Mouse (Mus musculus) hindbrain, postnatal 0 days (tissue): ENCODE data around the gene Cd209f. TPM values are rescaled to one million over a fixed set of nuclear protein-coding genes. Genes with fewer than 3 reads are reported as not detected.
"Not testable (repeated sequence)": the region's sequence is repeated elsewhere in the genome, so short reads cannot be mapped to it uniquely, and the experiment has no call there.

Experiments
- ATAC-seq: fragments of 200-750 bp; cut with Nextera tagmentation; 2 replicates; pipeline ENCODE4 v1.8.0; 2017; ENCODE audit warnings: mild to moderate bottlenecking, moderate TSS enrichment, moderate library complexity
- DNase-seq: peaks from one replicate; pipeline ENCODE4 v3.0.0-alpha.2; 2015; ENCODE audit warnings: low spot score
- H3K27ac ChIP-seq: fragments of 300-500 bp; sonication (generic); 2 replicates; pipeline ENCODE4 v1.5.1; 2014; ENCODE audit warnings: mild to moderate bottlenecking
- H3K27me3 ChIP-seq: fragments of 300-500 bp; sonication (generic); 2 replicates; pipeline ENCODE4 v1.6.1; 2014; ENCODE audit warnings: low read length, mixed read lengths; ENCODE audit not compliant: insufficient read depth
- H3K36me3 ChIP-seq: fragments of 300-500 bp; sonication (generic); 2 replicates; pipeline ENCODE4 v1.6.1; 2014; ENCODE audit warnings: low read length, mixed read lengths; ENCODE audit not compliant: insufficient read depth
- H3K4me1 ChIP-seq: fragments of 300-500 bp; sonication (generic); 2 replicates; pipeline ENCODE4 v1.6.1; 2014; ENCODE audit warnings: antibody characterized with exemption, low read length, mixed read lengths; ENCODE audit not compliant: insufficient read depth
- H3K4me2 ChIP-seq: fragments of 300-500 bp; sonication (generic); 2 replicates; pipeline ENCODE4 v1.6.1; 2014; ENCODE audit warnings: low read depth, mild to moderate bottlenecking, low read length, moderate library complexity, mixed read lengths
- H3K4me3 ChIP-seq: fragments of 300-500 bp; sonication (generic); 2 replicates; pipeline ENCODE4 v1.5.1; 2014; ENCODE audit warnings: low read length
- H3K9ac ChIP-seq: fragments of 300-500 bp; sonication (generic); replicated peaks from 2 replicates; pipeline ENCODE4 v1.6.1; 2014; ENCODE audit warnings: mild to moderate bottlenecking, low read length, moderate library complexity, mixed read lengths
- H3K9me3 ChIP-seq: fragments of 300-500 bp; sonication (generic); 2 replicates; pipeline ENCODE4 v1.6.1; 2016; ENCODE audit warnings: low read length, mixed read lengths
- CTCF ChIP-seq: IDR thresholded peaks from 2 replicates; pipeline ENCODE4 v1.5.1; 2016; ENCODE audit warnings: antibody characterized with exemption, control low read depth, low read depth
- whole genome bisulfite sequencing: fragments of 180-500 bp; shearing (Covaris S2); extraction: QIAGEN DNeasy Blood & Tissue Kit; methylation state at CpG from one replicate; pipeline ENCODE4 v1.1.7; 2014; 5-methylcytosine and 5-hydroxymethylcytosine counted together
- polyA plus RNA-seq: library from polyadenylated mRNA; unstranded; fragments of >200 nt; fragmentation: Nextera tagmentation; extraction: Ambion mirVana; gene quantifications from 2 replicates; pipeline ENCODE4 v1.2.1, GENCODE M21; 2015
- total RNA-seq: library from RNA; depleted of rRNA; stranded (reverse); fragments of >200 nt; gene quantifications from 2 replicates; pipeline ENCODE4 v1.2.3, GENCODE M21; 2014; rRNA removed

Cd209f gene
- total RNA-seq, result 0.40 TPM in 1 of 2 replicates, not detected in the other
- 0.35 and 1.3 TPM in 2 replicates for polyA plus RNA-seq

- not testable (repeated sequence) for DNase-seq, H3K4me1 ChIP-seq, H3K9me3 ChIP-seq, H3K27me3 ChIP-seq, H3K9ac ChIP-seq, H3K27ac ChIP-seq, ATAC-seq, H3K36me3 ChIP-seq, H3K4me2 ChIP-seq, H3K4me3 ChIP-seq
- WGBS, result 78% methylated on average over 1 of the region's 2 CpGs
Observed at GRCm38 (mm10) chr8:4105735-4106134, at the start of gene Cd209f. TSS of gene Cd209f (minus strand) at chr8:4105835.

GRCm38 (mm10) chr8:4154878-4155277 is 49.2 kb upstream of the Cd209f start:
- Histone ChIP-seq H3K9ac (no peak overlapping the region), H3K4me1 (no peaks in the 10 kb centered on the region), H3K4me2 (no peak overlapping the region), H3K9me3 (no peaks in the 10 kb centered on the region), H3K4me3 (no peak overlapping the region), H3K27ac (no peak overlapping the region), H3K36me3 (no peaks in the 10 kb centered on the region), H3K27me3 (no peaks in the 10 kb centered on the region)
- DNase-seq, result no peak
- no peak for ATAC-seq
- TF ChIP-seq CTCF, result no peak

GRCm38 (mm10) chr8:4147272-4147671 is 41.6 kb upstream of the Cd209f start:
- ATAC-seq, result no peak
- no peaks in the 10 kb centered on the region for H3K9me3 ChIP-seq

GRCm38 (mm10) chr8:4141721-4142120 is 36.1 kb upstream of the Cd209f start:
- no peak for ATAC-seq

More at GRCm38 (mm10) chr8:4147272-4147671, 41.6 kb upstream of the Cd209f start:
- Histone ChIP-seq H3K4me3 (no peak overlapping the region), H3K9ac (no peak overlapping the region), H3K27me3 (no peaks in the 10 kb centered on the region), H3K4me1 (no peaks in the 10 kb centered on the region), H3K4me2 (no peak overlapping the region), H3K27ac (no peak overlapping the region), H3K36me3 (no peaks in the 10 kb centered on the region)
- no peak for TF ChIP-seq CTCF
- 10% methylated on average over 1 of the region's 1 CpGs for WGBS
- DNase-seq, result no peak

GRCm38 (mm10) chr8:4139660-4140646 is 34.3 kb upstream of the Cd209f start:
- ATAC-seq, result peak; percentile 71
- Histone ChIP-seq H3K4me1 (no peaks in the 10 kb centered on the region), H3K9me3 (no peaks in the 10 kb centered on the region), H3K4me3 (no peak overlapping the region), H3K27ac (no peak overlapping the region), H3K27me3 (no peaks in the 10 kb centered on the region), H3K4me2 (peak overlapping the region; percentile 30; the same call in 1 of the 2 replicates), H3K36me3 (no peaks in the 10 kb centered on the region), H3K9ac (no peak overlapping the region)
- WGBS, result 11% methylated on average over 12 of the region's 12 CpGs
- peak; percentile 91 for DNase-seq
- peak; percentile 86 for TF ChIP-seq CTCF

More at GRCm38 (mm10) chr8:4141721-4142120, 36.1 kb upstream of the Cd209f start:
- 0 out of 2 replicates have a peak, but pooled peaks have one; percentile 3 for TF ChIP-seq CTCF
- WGBS, result 59% methylated on average over 3 of the region's 3 CpGs
- Histone ChIP-seq H3K27ac (no peak overlapping the region), H3K27me3 (no peaks in the 10 kb centered on the region), H3K36me3 (no peaks in the 10 kb centered on the region), H3K9me3 (no peaks in the 10 kb centered on the region), H3K4me2 (no peak overlapping the region), H3K4me3 (no peak overlapping the region), H3K9ac (no peak overlapping the region), H3K4me1 (no peaks in the 10 kb centered on the region)
- DNase-seq, result peak; percentile 35

GRCm38 (mm10) chr8:4133798-4134197 is 28.2 kb upstream of the Cd209f start, which contains the start of gene Cd209g:
TSS of gene Cd209g (plus strand) at chr8:4134098.
- ATAC-seq (no peak), DNase-seq (no peak)
- H3K27ac ChIP-seq, result no peak within 1 kb of the TSS
- no peaks in the 10 kb centered on the region for H3K9me3 ChIP-seq
- H3K4me1 ChIP-seq, result no peaks in the 10 kb centered on the region
- no peaks in the 10 kb centered on the region for H3K27me3 ChIP-seq
- 94% methylated on average over 10 of the region's 10 CpGs for WGBS
- H3K36me3 ChIP-seq, result no peaks in the 10 kb centered on the region
- TF ChIP-seq CTCF, result no peak
- H3K4me2 ChIP-seq, result no peak within 1 kb of the TSS
- H3K9ac ChIP-seq, result no peak within 1 kb of the TSS
- H3K4me3 ChIP-seq, result no peak within 1 kb of the TSS

GRCm38 (mm10) chr8:4088514-4088913 is 17.1 kb downstream of the Cd209f start:
- H3K9ac ChIP-seq, H3K27me3 ChIP-seq, ATAC-seq, DNase-seq, H3K9me3 ChIP-seq, H3K4me3 ChIP-seq, H3K27ac ChIP-seq, H3K4me1 ChIP-seq, H3K4me2 ChIP-seq, H3K36me3 ChIP-seq: not testable (repeated sequence)
- 85% methylated on average over 3 of the region's 3 CpGs for WGBS

- H3K4me3 ChIP-seq, ATAC-seq, H3K9ac ChIP-seq, H3K27me3 ChIP-seq, H3K4me1 ChIP-seq, H3K27ac ChIP-seq, H3K4me2 ChIP-seq, H3K36me3 ChIP-seq, DNase-seq, H3K9me3 ChIP-seq: not testable (repeated sequence)
- 42% methylated on average over 33 of the region's 33 CpGs for WGBS
Observed at GRCm38 (mm10) chr8:4087180-4087722, 18.4 kb downstream of the Cd209f start.
